In genomic region chr1:88215466-88216380, GRCm38 (mm10) we compare ENCODE assay signal across 13 mouse cellular contexts. TPM values are rescaled to one million over a fixed set of nuclear protein-coding genes. Genes with fewer than 3 reads are reported as not detected.
A peak's percentile ranks its signal among the peaks of the same experiment; 100 is the strongest.
DNase-seq lines count a peak whose midpoint lies in the region; ATAC-seq and TF ChIP-seq lines count a peak whose summit lies in the region.
"Had no signal": no experiment of that assay in that cellular context is flagged by ENCODE, and none has a peak within 500 bp of the region (broad histone marks: within the 10 kb centered on the region; RNA-seq: fewer than 3 reads in every experiment).

No protein-coding gene starts in this region.

- H3K36me3 ChIP-seq in forebrain, embryonic 11.5 days (ENCODE audit: control insufficient read depth, insufficient read depth, low read length) = no peaks in the 10 kb centered on the region
- no peaks in the 10 kb centered on the region for H3K36me3 ChIP-seq in forebrain, embryonic 12.5 days (replicated peaks)
- H3K36me3 ChIP-seq in kidney, embryonic 16.5 days (ENCODE audit: insufficient read depth, low read length) = no peaks in the 10 kb centered on the region
- H3K36me3 ChIP-seq in embryonic facial prominence, embryonic 11.5 days (replicated peaks; ENCODE audit: control insufficient read depth, insufficient read depth, low read depth, low read length) = no peaks in the 10 kb centered on the region
- H3K36me3 ChIP-seq: intestine, embryonic 15.5 days had no signal

- H3K27me3 ChIP-seq in forebrain, embryonic 11.5 days (ENCODE audit: control insufficient read depth, insufficient read depth, low read length) = no peaks in the 10 kb centered on the region
- no peaks in the 10 kb centered on the region for H3K27me3 ChIP-seq in forebrain, embryonic 12.5 days
- H3K27me3 ChIP-seq in kidney, embryonic 16.5 days (ENCODE audit: insufficient read depth, low read length) = no peaks in the 10 kb centered on the region
- no peaks in the 10 kb centered on the region for H3K27me3 ChIP-seq in embryonic facial prominence, embryonic 11.5 days (ENCODE audit: control insufficient read depth, insufficient read depth, low read length)
- H3K27me3 ChIP-seq in cerebellum, adult 2 months (ENCODE audit: control insufficient read depth, insufficient read depth, low read length) = no peaks in the 10 kb centered on the region; the same call in 1 of the 2 replicates
- H3K27me3 ChIP-seq: intestine, embryonic 15.5 days had no signal

- no peak overlapping the region for H3K27ac ChIP-seq in forebrain, embryonic 11.5 days (ENCODE audit: low read depth, low read length)
- H3K27ac ChIP-seq in forebrain, embryonic 12.5 days = no peak overlapping the region
- no peak overlapping the region for H3K27ac ChIP-seq in kidney, embryonic 16.5 days (ENCODE audit: low read length)
- H3K27ac ChIP-seq in embryonic facial prominence, embryonic 11.5 days (replicated peaks; ENCODE audit: low read depth, low read length) = no peak overlapping the region
- no peak overlapping the region for H3K27ac ChIP-seq in cerebellum, adult 2 months (ENCODE audit: insufficient read depth, low read length)
- H3K27ac ChIP-seq: intestine, embryonic 15.5 days had no signal

- no peak for TF ChIP-seq CTCF in cerebellum, adult 2 months (IDR thresholded peaks at IDR 0.05; ENCODE audit: borderline replicate concordance, insufficient read depth, low read depth, low read length)

- no peak overlapping the region for H3K4me2 ChIP-seq in forebrain, embryonic 11.5 days (ENCODE audit: low read depth, low read length, severe bottlenecking)
- H3K4me2 ChIP-seq in forebrain, embryonic 12.5 days = no peak overlapping the region
- H3K4me2 ChIP-seq in kidney, embryonic 16.5 days (replicated peaks; ENCODE audit: low read depth, low read length) = no peak overlapping the region
- H3K4me2 ChIP-seq in embryonic facial prominence, embryonic 11.5 days (ENCODE audit: low read depth, low read length) = no peak overlapping the region
- H3K4me2 ChIP-seq: intestine, embryonic 15.5 days had no signal

- peak; percentile 54 for DNase-seq in forebrain, embryonic 11.5 days (ENCODE audit: low spot score)
- DNase-seq in kidney, postnatal 25 days = peak; percentile 3 to 33
- peak; percentile 5 for DNase-seq in 416B (ENCODE audit: low read depth)
- peak; percentile 6 for DNase-seq in embryonic facial prominence, embryonic 11.5 days (ENCODE audit: low spot score)
- no peak for DNase-seq in cerebellum, adult 2 months
- DNase-seq in spleen, adult 18-20 months = no peak
- DNase-seq: adrenal gland, adult 8-10 months; cerebellum, adult 9-11 months had no signal

- H3K4me1 ChIP-seq in forebrain, embryonic 11.5 days (replicated peaks; ENCODE audit: control insufficient read depth, insufficient read depth, low read length) = no peaks in the 10 kb centered on the region
- H3K4me1 ChIP-seq in forebrain, embryonic 12.5 days = no peaks in the 10 kb centered on the region
- H3K4me1 ChIP-seq in kidney, embryonic 16.5 days (ENCODE audit: insufficient read depth, low read length) = no peaks in the 10 kb centered on the region
- no peaks in the 10 kb centered on the region for H3K4me1 ChIP-seq in embryonic facial prominence, embryonic 11.5 days (ENCODE audit: control insufficient read depth, insufficient read depth, low read length)
- no peaks in the 10 kb centered on the region for H3K4me1 ChIP-seq in cerebellum, adult 2 months (ENCODE audit: control insufficient read depth, insufficient read depth, low read length)
- H3K4me1 ChIP-seq: intestine, embryonic 15.5 days had no signal

- no peak for TF ChIP-seq POLR2A in cerebellum, adult 2 months (IDR thresholded peaks at IDR 0.05; ENCODE audit: borderline replicate concordance, insufficient read depth, low read length)

- H3K4me3 ChIP-seq in forebrain, embryonic 11.5 days (ENCODE audit: low read depth, low read length) = no peak overlapping the region
- no peak overlapping the region for H3K4me3 ChIP-seq in forebrain, embryonic 12.5 days (replicated peaks)
- no peak overlapping the region for H3K4me3 ChIP-seq in kidney, embryonic 16.5 days (ENCODE audit: low read length)
- H3K4me3 ChIP-seq in embryonic facial prominence, embryonic 11.5 days (ENCODE audit: low read depth, low read length) = no peak overlapping the region
- no peak overlapping the region for H3K4me3 ChIP-seq in cerebellum, adult 2 months (replicated peaks; ENCODE audit: insufficient read depth, low read depth, low read length)
- H3K4me3 ChIP-seq: intestine, embryonic 15.5 days had no signal

- peaks cover 60% of the 10 kb centered on the region for H3K9me3 ChIP-seq in forebrain, embryonic 11.5 days (ENCODE audit: control insufficient read depth, low read length)
- peaks cover 61% of the 10 kb centered on the region for H3K9me3 ChIP-seq in forebrain, embryonic 12.5 days
- peaks cover 61% of the 10 kb centered on the region for H3K9me3 ChIP-seq in kidney, embryonic 16.5 days (ENCODE audit: low read length)
- H3K9me3 ChIP-seq in embryonic facial prominence, embryonic 11.5 days (replicated peaks; ENCODE audit: control insufficient read depth, low read length) = peaks cover 52% of the 10 kb centered on the region

- no peak overlapping the region for H3K9ac ChIP-seq in forebrain, embryonic 11.5 days (ENCODE audit: low read length)
- H3K9ac ChIP-seq in forebrain, embryonic 12.5 days = no peak overlapping the region
- no peak overlapping the region for H3K9ac ChIP-seq in kidney, embryonic 16.5 days (replicated peaks; ENCODE audit: low read length)
- no peak overlapping the region for H3K9ac ChIP-seq in embryonic facial prominence, embryonic 11.5 days (replicated peaks; ENCODE audit: low read length)
- H3K9ac ChIP-seq: intestine, embryonic 15.5 days had no signal

- WGBS in forebrain, embryonic 11.5 days = 71% methylated on average over 10 of the region's 10 CpGs
- WGBS in forebrain, embryonic 12.5 days = 72% methylated on average over 10 of the region's 10 CpGs
- whole genome bisulfite sequencing in kidney, embryonic 16.5 days = 73% methylated on average over 10 of the region's 10 CpGs
- WGBS in embryonic facial prominence, embryonic 11.5 days = 73% methylated on average over 10 of the region's 10 CpGs
- 68% methylated on average over 10 of the region's 10 CpGs for WGBS in cerebellum, adult 2 months

- ATAC-seq in forebrain, embryonic 11.5 days (replicated peaks; ENCODE audit: low FRiP score) = no peak
- no peak for ATAC-seq in forebrain, embryonic 12.5 days (ENCODE audit: low FRiP score)
- ATAC-seq in kidney, embryonic 16.5 days (ENCODE audit: low FRiP score, low TSS enrichment) = no peak
- 0 out of 2 replicates have a peak, but pooled peaks have one; percentile 5 for ATAC-seq in embryonic facial prominence, embryonic 11.5 days (replicated peaks; ENCODE audit: insufficient number of reproducible peaks, low FRiP score, low TSS enrichment, low read depth)
- ATAC-seq: intestine, embryonic 15.5 days had no signal

RNA-seq across cellular contexts. Expression of gene Ugt1a1, which starts 4.0 kb away (rescaled TPM):
- not detected in 2 replicates for polyA plus RNA-seq in forebrain, embryonic 11.5 days (2014; fragmentation: Nextera tagmentation; extraction: Ambion mirVana)
- not detected in 2 replicates for polyA plus RNA-seq in forebrain, embryonic 12.5 days (2016; fragmentation: Nextera tagmentation; extraction: Ambion mirVana)
- polyA plus RNA-seq in kidney, embryonic 16.5 days (2015; fragmentation: Nextera tagmentation; extraction: Ambion mirVana) = 2.4 TPM in 2 replicates
- polyA plus RNA-seq in embryonic facial prominence, embryonic 11.5 days (2014; fragmentation: Nextera tagmentation; extraction: Ambion mirVana) = not detected in 2 replicates
- not detected in 2 replicates for polyA plus RNA-seq in cerebellum, adult 2 months (2012; rRNA removed)
- polyA plus RNA-seq: lung, embryonic 16.5 days had no signal

RNA-seq across cellular contexts. Expression of gene Dnajb3, which starts 10.1 kb away (rescaled TPM):
- 11.5 and 12.5 TPM in 2 replicates for polyA plus RNA-seq in forebrain, embryonic 11.5 days (2014; fragmentation: Nextera tagmentation; extraction: Ambion mirVana)
- 12.6 and 14.4 TPM in 2 replicates for polyA plus RNA-seq in forebrain, embryonic 12.5 days (2016; fragmentation: Nextera tagmentation; extraction: Ambion mirVana)
- polyA plus RNA-seq in kidney, embryonic 16.5 days (2015; fragmentation: Nextera tagmentation; extraction: Ambion mirVana) = 10.4 and 11.2 TPM in 2 replicates
- 12.0 and 16.3 TPM in 2 replicates for polyA plus RNA-seq in embryonic facial prominence, embryonic 11.5 days (2014; fragmentation: Nextera tagmentation; extraction: Ambion mirVana)
- polyA plus RNA-seq in cerebellum, adult 2 months (2012; rRNA removed) = 2.9 and 3.5 TPM in 2 replicates

RNA-seq across cellular contexts. Expression of gene Mroh2a, which starts 11.1 kb away (rescaled TPM):
- polyA plus RNA-seq in forebrain, embryonic 11.5 days (2014; fragmentation: Nextera tagmentation; extraction: Ambion mirVana) = 2.5 and 3.0 TPM in 2 replicates
- 1.4 and 1.7 TPM in 2 replicates for polyA plus RNA-seq in forebrain, embryonic 12.5 days (2016; fragmentation: Nextera tagmentation; extraction: Ambion mirVana)
- polyA plus RNA-seq in kidney, embryonic 16.5 days (2015; fragmentation: Nextera tagmentation; extraction: Ambion mirVana) = 1.3 and 2.8 TPM in 2 replicates
- polyA plus RNA-seq in embryonic facial prominence, embryonic 11.5 days (2014; fragmentation: Nextera tagmentation; extraction: Ambion mirVana) = 1.00 and 1.7 TPM in 2 replicates
- polyA plus RNA-seq in cerebellum, adult 2 months (2012; rRNA removed) = 0.25 and 0.43 TPM in 2 replicates

RNA-seq across cellular contexts. Expression of gene Ugt1a2, which starts 15.3 kb away (rescaled TPM):
- 0.20 TPM in 1 of 2 replicates, not detected in the other for polyA plus RNA-seq in forebrain, embryonic 11.5 days (2014; fragmentation: Nextera tagmentation; extraction: Ambion mirVana)
- polyA plus RNA-seq in forebrain, embryonic 12.5 days (2016; fragmentation: Nextera tagmentation; extraction: Ambion mirVana) = not detected in 2 replicates
- polyA plus RNA-seq in kidney, embryonic 16.5 days (2015; fragmentation: Nextera tagmentation; extraction: Ambion mirVana) = 68.4 and 84.9 TPM in 2 replicates
- polyA plus RNA-seq in embryonic facial prominence, embryonic 11.5 days (2014; fragmentation: Nextera tagmentation; extraction: Ambion mirVana) = not detected in 2 replicates
- polyA plus RNA-seq in cerebellum, adult 2 months (2012; rRNA removed) = not detected in 2 replicates
- polyA plus RNA-seq: frontal cortex, adult 2 months; lung, embryonic 16.5 days had no signal

RNA-seq across cellular contexts. Expression of gene Ugt1a5, which starts 49.9 kb away (rescaled TPM):
- polyA plus RNA-seq in forebrain, embryonic 11.5 days (2014; fragmentation: Nextera tagmentation; extraction: Ambion mirVana) = not detected in 2 replicates
- polyA plus RNA-seq in forebrain, embryonic 12.5 days (2016; fragmentation: Nextera tagmentation; extraction: Ambion mirVana) = not detected in 2 replicates
- polyA plus RNA-seq in kidney, embryonic 16.5 days (2015; fragmentation: Nextera tagmentation; extraction: Ambion mirVana) = not detected in 2 replicates
- 0.13 TPM in 1 of 2 replicates, not detected in the other for polyA plus RNA-seq in embryonic facial prominence, embryonic 11.5 days (2014; fragmentation: Nextera tagmentation; extraction: Ambion mirVana)
- polyA plus RNA-seq in cerebellum, adult 2 months (2012; rRNA removed) = 0.08 TPM in 1 of 2 replicates, not detected in the other
- polyA plus RNA-seq: frontal cortex, adult 2 months; intestine, embryonic 15.5 days; lung, embryonic 16.5 days had no signal

Comparison
In these comparisons a context has a peak if more than half of its experiments do, and no peak if none do; other contexts are left out.
1. DNase-seq: peak in forebrain, embryonic 11.5 days (single experiment), kidney, postnatal 25 days (2 of 2), 416B (single experiment) and embryonic facial prominence, embryonic 11.5 days (single experiment); none in cerebellum, adult 2 months (0 of 2) and spleen, adult 18-20 months (0 of 2).